In genomic region chr10:61451931-61452617, GRCm38 (mm10) we compare ENCODE assay signal across 9 mouse cellular contexts. TPM values are rescaled to one million over a fixed set of nuclear protein-coding genes. Genes with fewer than 3 reads are reported as not detected.
A peak's percentile ranks its signal among the peaks of the same experiment; 100 is the strongest.
DNase-seq lines count a peak whose midpoint lies in the region; ATAC-seq and TF ChIP-seq lines count a peak whose summit lies in the region.
"Had no signal": no experiment of that assay in that cellular context is flagged by ENCODE, and none has a peak within 500 bp of the region (broad histone marks: within the 10 kb centered on the region; RNA-seq: fewer than 3 reads in every experiment).

No protein-coding gene starts in this region.

- ATAC-seq in hindbrain, postnatal 0 days = peak; percentile 60

- peak overlapping the region; percentile 91 for H3K9ac ChIP-seq in hindbrain, postnatal 0 days (replicated peaks; ENCODE audit: low read length)

- no peaks in the 10 kb centered on the region for H3K9me3 ChIP-seq in hindbrain, postnatal 0 days (ENCODE audit: low read length)
- H3K9me3 ChIP-seq in megakaryocyte, embryonic 14.5 days = peaks cover 5% of the 10 kb centered on the region; the same call in 1 of the 2 replicates

- peak overlapping the region; percentile 89 for H3K4me2 ChIP-seq in hindbrain, postnatal 0 days (ENCODE audit: low read depth, low read length)

- H3K27ac ChIP-seq in hindbrain, postnatal 0 days = peak overlapping the region; percentile 82

- TF ChIP-seq CTCF in hindbrain, postnatal 0 days (IDR thresholded peaks at IDR 0.05; ENCODE audit: low read depth) = peak; percentile 36

- intact Hi-C loops in left cerebral cortex, postnatal 36 days (cut with DNase I) = no loop called here

- H3K4me3 ChIP-seq in hindbrain, postnatal 0 days (ENCODE audit: low read length) = peak overlapping the region; percentile 98
- peak overlapping the region; percentile 100 for H3K4me3 ChIP-seq in megakaryocyte, embryonic 14.5 days (replicated peaks)

- H3K36me3 ChIP-seq in hindbrain, postnatal 0 days (ENCODE audit: insufficient read depth, low read length) = no peaks in the 10 kb centered on the region
- H3K36me3 ChIP-seq in megakaryocyte, embryonic 14.5 days (replicated peaks; ENCODE audit: low read length) = peaks cover 34% of the 10 kb centered on the region

- under 1% methylated on average over 47 of the region's 62 CpGs for WGBS in hindbrain, postnatal 0 days

- peak; percentile 35 for DNase-seq in T-cell, adult 2 months (ENCODE audit: low spot score)
- DNase-seq in cerebellum, postnatal 10 days = peak; percentile 67 to 73
- peak; percentile 36 for DNase-seq in gastrocnemius, adult 18-20 months (ENCODE audit: low spot score)
- peak; percentile 45 for DNase-seq in hindbrain, postnatal 0 days (ENCODE audit: low spot score)
- DNase-seq in left cerebral cortex, postnatal 36 days (ENCODE audit: low spot score in 2 of 2) = peak; percentile 54 to 55
- peak; percentile 59 for DNase-seq in right cerebral cortex, postnatal 25 days
- peak; percentile 38 for DNase-seq in urinary bladder, postnatal 25 days (ENCODE audit: low spot score)

- H3K27me3 ChIP-seq in hindbrain, postnatal 0 days (ENCODE audit: insufficient read depth, low read length) = no peaks in the 10 kb centered on the region
- no peaks in the 10 kb centered on the region for H3K27me3 ChIP-seq in megakaryocyte, embryonic 14.5 days (replicated peaks)

- H3K4me1 ChIP-seq in hindbrain, postnatal 0 days (ENCODE audit: insufficient read depth, low read length) = peaks cover 10% of the 10 kb centered on the region; the same call in 1 of the 2 replicates
- H3K4me1 ChIP-seq in megakaryocyte, embryonic 14.5 days = peaks cover 44% of the 10 kb centered on the region

RNA-seq across cellular contexts. Expression of gene Eif4ebp2, which starts 0.4 kb away (rescaled TPM):
- total RNA-seq in gastrocnemius, adult 18-20 months (2021) = 100 to 1,000 TPM; 147 to 178 TPM
- total RNA-seq in hindbrain, postnatal 0 days (2014; rRNA removed) = 16.1 and 16.2 TPM in 2 replicates
- 34.9 and 35.9 TPM in 2 replicates for polyA plus RNA-seq in hindbrain, postnatal 0 days (2015; fragmentation: Nextera tagmentation; extraction: Ambion mirVana)
- total RNA-seq in left cerebral cortex, postnatal 36 days (2021) = 10 to 100 TPM; 43.1 to 49.0 TPM
- 24.5 and 52.9 TPM in 2 replicates for polyA plus RNA-seq in megakaryocyte, embryonic 14.5 days (2012; ENCODE audit: insufficient read depth, low replicate concordance)

RNA-seq across cellular contexts. Expression of gene Lrrc20, which starts 23.5 kb away (rescaled TPM):
- total RNA-seq in gastrocnemius, adult 18-20 months (2021) = 100 to 1,000 TPM; 161 to 167 TPM
- total RNA-seq in hindbrain, postnatal 0 days (2014; rRNA removed) = 13.5 and 19.6 TPM in 2 replicates
- polyA plus RNA-seq in hindbrain, postnatal 0 days (2015; fragmentation: Nextera tagmentation; extraction: Ambion mirVana) = 9.7 and 10.2 TPM in 2 replicates
- 10 to 100 TPM; 17.8 to 21.8 TPM for total RNA-seq in left cerebral cortex, postnatal 36 days (2021)
- polyA plus RNA-seq in megakaryocyte, embryonic 14.5 days (2012; ENCODE audit: insufficient read depth, low replicate concordance) = 2.0 and 5.2 TPM in 2 replicates

RNA-seq across cellular contexts. Expression of gene Nodal, which starts 34.3 kb away (rescaled TPM):
- under 1 TPM; 0.09 to 0.11 TPM for total RNA-seq in gastrocnemius, adult 18-20 months (2021)
- 0.58 and 1.1 TPM in 2 replicates for total RNA-seq in hindbrain, postnatal 0 days (2014; rRNA removed)
- polyA plus RNA-seq in hindbrain, postnatal 0 days (2015; fragmentation: Nextera tagmentation; extraction: Ambion mirVana) = 0.33 and 0.43 TPM in 2 replicates
- under 1 TPM; 0.32 to 0.35 TPM for total RNA-seq in left cerebral cortex, postnatal 36 days (2021)
- not detected in 2 replicates for polyA plus RNA-seq in megakaryocyte, embryonic 14.5 days (2012; ENCODE audit: insufficient read depth, low replicate concordance)
- total RNA-seq: hematopoietic stem cell, adult 5-6 weeks had no signal

Comparison
In these comparisons a context has a peak if more than half of its experiments do, and no peak if none do; other contexts are left out.
1. Peak in every context shown above with its lines: DNase-seq, ATAC-seq, H3K4me3 ChIP-seq and H3K27ac ChIP-seq.